Mouse (Mus musculus) midbrain, embryonic 12.5 days (tissue): ENCODE measurements around the gene Macrod2. TPM values are rescaled to one million over a fixed set of nuclear protein-coding genes. Genes with fewer than 3 reads are reported as not detected.

Source experiments
- ATAC-seq: fragments of 200-750 bp; cut with Nextera tagmentation; 2 replicates; pipeline ENCODE4 v1.8.0; 2017; ENCODE audit warnings: low read depth, moderate TSS enrichment, moderate library complexity; ENCODE audit not compliant: low FRiP score
- H3K27ac ChIP-seq: fragments of 300-500 bp; sonication (generic); replicated peaks from 2 replicates; pipeline ENCODE4 v1.5.1; 2016; ENCODE audit warnings: mild to moderate bottlenecking
- H3K27me3 ChIP-seq: fragments of 300-500 bp; sonication (generic); 2 replicates; pipeline ENCODE4 v1.6.1; 2016; ENCODE audit warnings: mild to moderate bottlenecking
- H3K36me3 ChIP-seq: fragments of 300-500 bp; sonication (generic); 2 replicates; pipeline ENCODE4 v1.6.1; 2016
- H3K4me1 ChIP-seq: fragments of 300-500 bp; sonication (generic); 2 replicates; pipeline ENCODE4 v1.6.1; 2016
- H3K4me2 ChIP-seq: fragments of 300-500 bp; sonication (generic); replicated peaks from 2 replicates; pipeline ENCODE4 v1.6.1; 2016; ENCODE audit warnings: mild to moderate bottlenecking, moderate library complexity
- H3K4me3 ChIP-seq: fragments of 300-500 bp; sonication (generic); 2 replicates; pipeline ENCODE4 v1.5.1; 2016; ENCODE audit warnings: mild to moderate bottlenecking
- H3K9ac ChIP-seq: fragments of 300-500 bp; sonication (generic); replicated peaks from 2 replicates; pipeline ENCODE4 v1.6.1; 2016; ENCODE audit warnings: mild to moderate bottlenecking, moderate library complexity
- H3K9me3 ChIP-seq: fragments of 300-500 bp; sonication (generic); 2 replicates; pipeline ENCODE4 v1.6.1; 2016; ENCODE audit warnings: mild to moderate bottlenecking
- WGBS: fragments of 180-500 bp; shearing (Covaris S2); methylation state at CpG from one replicate; pipeline ENCODE4 v1.1.7; 2016; 5-methylcytosine and 5-hydroxymethylcytosine counted together
- polyA plus RNA-seq: library from polyadenylated mRNA; unstranded; fragments of >200 nt; fragmentation: Nextera tagmentation; extraction: Ambion mirVana; gene quantifications from 2 replicates; pipeline ENCODE4 v1.2.1, GENCODE M21; 2016

Macrod2 gene
- polyA plus RNA-seq, 1 experiment from 2014 or later = 52.4 TPM

DNA sequence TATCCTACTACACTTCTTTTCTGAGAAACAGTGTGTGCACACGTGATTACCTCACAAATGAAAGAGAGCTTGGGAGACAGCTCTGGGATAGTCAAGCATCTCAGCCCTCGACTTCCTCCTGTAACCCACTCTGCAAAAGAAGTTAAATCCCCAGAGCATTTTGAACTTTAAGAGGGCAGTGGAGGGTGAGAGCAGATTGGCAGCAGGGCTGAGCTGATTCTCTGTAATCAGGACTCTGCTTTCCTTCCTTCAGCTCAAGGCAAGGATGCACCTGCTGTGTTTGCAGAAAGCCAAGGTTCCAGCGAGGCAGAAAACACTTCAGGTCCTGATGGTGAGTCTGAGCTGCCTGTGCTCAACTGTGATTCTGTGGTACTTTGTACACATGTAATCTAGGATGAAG lies 1978.9 kb downstream of the Macrod2 start:
- Histone ChIP-seq H3K9me3 (no peaks in the 10 kb centered on the region), H3K36me3 (no peaks in the 10 kb centered on the region), H3K4me1 (peaks cover 4% of the 10 kb centered on the region; the same call in 1 of the 2 replicates), H3K27ac (peak overlapping the region; percentile 52; the same call in 1 of the 2 replicates), H3K4me3 (no peak overlapping the region), H3K27me3 (no peaks in the 10 kb centered on the region), H3K4me2 (no peak overlapping the region), H3K9ac (no peak overlapping the region)
- ATAC-seq = peak; percentile 34; the same call in 1 of the 2 replicates
- 11% methylated on average over 3 of the region's 3 CpGs for WGBS

DNA sequence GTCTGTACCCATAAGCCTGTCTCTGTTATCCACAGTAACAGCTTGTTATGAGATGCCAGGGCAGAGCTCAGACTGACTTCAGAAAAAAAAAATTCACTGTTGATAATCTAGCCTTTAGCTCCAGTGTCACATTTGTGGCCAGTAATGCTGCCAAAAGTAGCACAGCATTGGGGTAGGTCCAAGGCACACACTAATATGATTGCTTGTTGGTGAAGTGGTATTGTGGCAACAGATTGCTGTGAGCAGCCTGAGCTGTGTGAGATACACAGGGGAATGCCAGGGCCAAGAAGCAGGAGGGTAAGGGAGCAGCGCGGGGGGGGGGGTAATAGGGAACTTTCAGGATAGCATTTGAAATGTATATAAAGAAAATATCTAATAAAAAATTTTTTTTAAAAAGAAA lies 1985.5 kb downstream of the Macrod2 start:
- Histone ChIP-seq H3K9me3 (no peaks in the 10 kb centered on the region), H3K9ac (no peak overlapping the region), H3K36me3 (no peaks in the 10 kb centered on the region), H3K27ac (no peak overlapping the region), H3K4me3 (no peak overlapping the region), H3K4me2 (no peak overlapping the region), H3K4me1 (0 out of 2 replicates have a peak, but pooled peaks cover 4% of the 10 kb centered on the region), H3K27me3 (no peaks in the 10 kb centered on the region)
- ATAC-seq = no peak
- WGBS = 89% methylated on average over 2 of the region's 2 CpGs

DNA sequence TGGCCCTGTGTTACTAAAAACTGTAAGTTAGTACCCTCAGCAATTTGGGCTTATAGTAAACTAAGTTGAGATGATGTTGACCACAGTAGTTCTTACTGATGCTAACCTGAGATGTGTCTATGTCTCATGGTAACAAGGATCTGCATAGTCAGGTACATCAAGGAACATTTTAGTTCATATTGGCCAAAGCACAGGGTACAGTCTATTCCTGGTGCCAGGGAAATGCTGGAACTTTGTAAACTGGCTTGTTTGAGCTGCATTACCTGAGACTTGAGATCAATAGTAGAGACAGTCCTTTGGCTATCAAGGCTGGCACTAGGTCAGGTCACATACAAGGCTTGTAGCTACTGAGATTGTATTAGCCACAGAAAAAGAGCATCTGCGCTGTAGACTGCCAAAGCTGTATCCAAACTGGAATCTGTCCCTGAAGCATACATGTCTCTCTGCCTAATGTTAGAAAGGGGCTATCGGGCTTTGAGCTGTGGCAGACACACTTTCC lies 1986.0 kb downstream of the Macrod2 start:
- Histone ChIP-seq H3K27ac (no peak overlapping the region), H3K4me2 (no peak overlapping the region), H3K9me3 (no peaks in the 10 kb centered on the region), H3K36me3 (no peaks in the 10 kb centered on the region), H3K27me3 (no peaks in the 10 kb centered on the region), H3K9ac (no peak overlapping the region), H3K4me3 (no peak overlapping the region), H3K4me1 (0 out of 2 replicates have a peak, but pooled peaks cover 4% of the 10 kb centered on the region)
- 89% methylated on average over 2 of the region's 2 CpGs for WGBS
- no peak for ATAC-seq

DNA sequence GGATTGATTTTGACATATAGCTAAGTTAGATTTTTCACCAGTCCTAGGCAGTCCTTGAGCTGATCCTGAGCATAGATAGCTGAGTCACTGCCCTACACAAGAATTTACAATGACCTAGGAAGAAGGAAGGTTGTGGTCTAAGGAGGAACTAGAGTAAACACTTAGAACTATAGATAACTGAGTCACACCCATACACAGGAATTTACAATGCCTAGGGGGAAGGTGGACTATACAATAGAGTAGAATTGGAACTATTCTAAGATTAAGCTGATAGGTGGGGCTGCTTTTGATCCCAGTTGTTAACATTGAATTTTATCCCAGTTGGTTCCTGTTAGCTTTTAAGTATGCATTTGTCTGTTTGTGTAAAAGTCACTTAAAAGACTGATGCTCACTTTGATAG lies 1998.4 kb downstream of the Macrod2 start:
- no peak overlapping the region for H3K9ac ChIP-seq
- H3K4me2 ChIP-seq = no peak overlapping the region
- no peak for ATAC-seq
- no peaks in the 10 kb centered on the region; the same call in 1 of the 2 replicates for H3K4me1 ChIP-seq
- no peaks in the 10 kb centered on the region for H3K9me3 ChIP-seq
- no peaks in the 10 kb centered on the region for H3K27me3 ChIP-seq
- no peaks in the 10 kb centered on the region for H3K36me3 ChIP-seq
- no peak overlapping the region for H3K4me3 ChIP-seq
- H3K27ac ChIP-seq = no peak overlapping the region

DNA sequence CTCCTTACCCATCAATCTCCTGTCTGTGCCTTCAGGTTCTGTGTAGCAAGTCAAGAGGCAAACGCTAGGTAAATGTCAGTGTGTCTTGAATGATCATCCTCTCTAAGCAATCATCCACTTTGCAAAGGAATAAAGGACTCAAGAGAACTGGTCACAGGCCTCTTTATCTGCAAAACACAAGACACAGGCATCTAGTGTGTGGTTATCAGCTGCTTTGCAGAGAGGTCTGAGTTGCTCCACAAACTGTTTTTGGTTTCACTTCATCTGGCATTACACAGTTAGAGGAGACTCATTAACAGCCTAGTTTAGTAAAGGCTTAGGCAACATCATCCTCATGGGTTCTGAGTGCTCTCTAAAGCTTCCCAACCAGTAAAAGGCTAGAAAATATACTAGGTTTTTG lies 2004.4 kb downstream of the Macrod2 start:
- no peak for ATAC-seq
- 67% methylated on average over 1 of the region's 1 CpGs for WGBS
- H3K4me1 ChIP-seq = 0 out of 2 replicates have a peak, but pooled peaks cover 3% of the 10 kb centered on the region

DNA sequence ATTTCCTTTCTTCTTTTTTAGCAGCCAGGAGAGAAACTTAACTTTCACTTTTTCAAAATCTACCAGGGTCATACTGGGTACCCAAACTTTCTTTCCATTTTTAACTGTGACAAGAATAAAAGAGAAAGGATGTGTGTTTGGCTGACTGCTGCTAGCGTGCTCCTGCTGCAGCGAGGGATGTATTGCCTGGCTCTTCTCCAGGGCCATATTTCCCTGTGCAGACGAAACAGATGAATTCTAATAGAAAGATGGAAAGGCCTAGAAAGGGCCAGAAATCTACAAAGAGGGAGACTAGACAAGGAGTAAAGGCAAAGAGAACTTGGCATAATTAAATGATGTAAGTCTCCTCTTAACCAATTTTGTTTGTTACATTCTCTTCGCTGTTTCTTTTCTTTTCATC lies 2005.7 kb downstream of the Macrod2 start:
- 87% methylated on average over 4 of the region's 4 CpGs for WGBS
- no peak overlapping the region for H3K4me3 ChIP-seq

More for the DNA sequence above, 2004.4 kb downstream of the Macrod2 start:
- Histone ChIP-seq H3K9me3 (no peaks in the 10 kb centered on the region), H3K36me3 (no peaks in the 10 kb centered on the region), H3K27ac (no peak overlapping the region), H3K27me3 (peaks cover 3% of the 10 kb centered on the region; the same call in 1 of the 2 replicates), H3K9ac (no peak overlapping the region), H3K4me3 (no peak overlapping the region), H3K4me2 (no peak overlapping the region)

DNA sequence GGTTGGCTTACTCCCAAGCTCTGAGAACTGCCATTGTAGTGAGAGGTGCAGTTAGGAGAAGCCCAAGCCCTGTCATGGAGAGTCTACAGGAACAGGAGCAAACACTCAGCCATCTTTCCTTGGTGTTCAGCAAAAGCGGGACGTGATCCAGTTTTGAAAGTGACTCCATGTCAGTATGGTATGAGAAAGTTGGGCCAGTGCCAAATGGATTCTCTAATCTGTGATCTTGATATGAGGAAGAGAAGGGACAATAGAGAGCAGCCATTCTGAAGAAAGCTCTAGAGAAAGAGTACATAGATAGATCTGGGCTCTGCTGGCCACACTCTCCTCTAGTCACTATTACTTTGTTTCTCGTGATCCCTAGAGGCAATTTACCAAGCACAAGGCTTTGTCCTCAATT lies 2006.2 kb downstream of the Macrod2 start:
- H3K4me2 ChIP-seq = no peak overlapping the region
- H3K27me3 ChIP-seq = peaks cover 4% of the 10 kb centered on the region; the same call in 1 of the 2 replicates
- no peaks in the 10 kb centered on the region for H3K9me3 ChIP-seq
- 0 out of 2 replicates have a peak, but pooled peaks cover 3% of the 10 kb centered on the region for H3K4me1 ChIP-seq
- no peak overlapping the region for H3K9ac ChIP-seq
- ATAC-seq = no peak
- H3K36me3 ChIP-seq = no peaks in the 10 kb centered on the region
- 87% methylated on average over 3 of the region's 3 CpGs for WGBS
- no peak overlapping the region for H3K4me3 ChIP-seq
- no peak overlapping the region for H3K27ac ChIP-seq

More for the DNA sequence above, 2005.7 kb downstream of the Macrod2 start:
- Histone ChIP-seq H3K27ac (no peak overlapping the region), H3K9me3 (no peaks in the 10 kb centered on the region), H3K27me3 (peaks cover 4% of the 10 kb centered on the region; the same call in 1 of the 2 replicates), H3K9ac (no peak overlapping the region), H3K4me1 (0 out of 2 replicates have a peak, but pooled peaks cover 3% of the 10 kb centered on the region), H3K36me3 (no peaks in the 10 kb centered on the region), H3K4me2 (no peak overlapping the region)
- ATAC-seq = no peak

DNA sequence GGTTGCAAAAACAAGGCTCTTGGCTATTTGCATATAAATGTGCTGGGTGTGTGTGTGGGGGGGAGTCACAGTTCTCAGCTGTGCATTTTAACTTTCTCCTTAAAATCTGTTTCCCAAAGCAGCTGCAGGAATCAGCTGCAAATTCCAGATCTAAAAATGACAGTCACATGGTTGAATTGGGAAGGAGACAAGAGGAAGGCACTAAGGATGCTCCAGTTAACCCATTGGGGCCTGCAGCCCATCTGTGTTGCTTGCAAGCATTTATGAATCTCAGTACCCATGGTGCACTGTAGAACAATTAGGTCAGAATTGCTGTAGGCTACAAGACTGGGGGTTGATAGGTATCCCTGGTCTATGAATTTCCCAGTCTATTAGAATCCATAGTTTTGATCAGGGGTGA lies 2008.3 kb downstream of the Macrod2 start:
- H3K27me3 ChIP-seq = peaks cover 4% of the 10 kb centered on the region; the same call in 1 of the 2 replicates
- H3K36me3 ChIP-seq = no peaks in the 10 kb centered on the region
- no peak overlapping the region for H3K4me2 ChIP-seq
- H3K27ac ChIP-seq = no peak overlapping the region
- no peak overlapping the region for H3K9ac ChIP-seq
- H3K4me3 ChIP-seq = no peak overlapping the region
- no peaks in the 10 kb centered on the region for H3K9me3 ChIP-seq
- H3K4me1 ChIP-seq = 0 out of 2 replicates have a peak, but pooled peaks cover 3% of the 10 kb centered on the region
- ATAC-seq = no peak

DNA sequence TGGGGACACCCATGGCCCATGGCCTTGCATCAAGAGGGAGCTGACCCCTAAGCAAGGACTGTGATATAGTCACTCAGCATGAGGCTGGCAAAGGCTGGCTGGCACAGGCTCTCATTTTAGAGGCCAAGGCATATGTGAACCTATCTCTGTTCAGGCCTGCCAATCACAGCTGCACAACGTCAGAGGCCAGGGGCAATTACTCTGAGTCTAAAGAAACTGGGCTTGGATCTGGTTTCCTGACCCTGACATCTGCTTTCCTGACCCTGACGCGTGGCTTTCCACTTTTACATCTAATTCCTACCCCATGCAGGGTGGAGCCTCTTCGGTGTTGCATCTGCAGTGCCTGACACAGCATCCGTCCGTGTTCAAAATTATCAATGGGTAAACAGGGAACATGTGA lies 2009.2 kb downstream of the Macrod2 start:
- H3K27me3 ChIP-seq = peaks cover 4% of the 10 kb centered on the region; the same call in 1 of the 2 replicates
- ATAC-seq = no peak
- no peaks in the 10 kb centered on the region for H3K9me3 ChIP-seq
- H3K4me2 ChIP-seq = no peak overlapping the region
- 0 out of 2 replicates have a peak, but pooled peaks cover 3% of the 10 kb centered on the region for H3K4me1 ChIP-seq
- H3K4me3 ChIP-seq = no peak overlapping the region
- 56% methylated on average over 6 of the region's 6 CpGs for WGBS
- no peak overlapping the region for H3K9ac ChIP-seq
- no peaks in the 10 kb centered on the region for H3K36me3 ChIP-seq
- no peak overlapping the region for H3K27ac ChIP-seq

DNA sequence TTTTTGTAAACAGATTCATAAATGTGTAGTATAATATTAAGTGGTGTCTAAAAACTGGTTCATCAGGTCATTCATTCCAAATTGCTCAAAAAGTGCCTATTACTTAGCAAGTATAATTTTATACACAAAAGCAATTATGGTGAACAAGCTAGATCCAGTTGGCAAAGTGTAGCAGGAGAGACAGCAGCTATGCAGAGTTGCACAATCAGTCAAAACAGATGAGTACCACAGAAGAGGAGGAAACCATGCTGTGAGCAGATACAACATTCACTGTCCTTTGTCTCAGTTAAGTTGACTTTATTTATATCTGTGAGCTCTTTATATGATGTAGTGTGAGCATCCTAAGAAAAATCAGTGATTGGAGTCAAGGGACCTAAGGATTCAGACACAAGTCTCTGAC lies 2012.2 kb downstream of the Macrod2 start:
- Histone ChIP-seq H3K36me3 (no peaks in the 10 kb centered on the region), H3K4me1 (0 out of 2 replicates have a peak, but pooled peaks cover 3% of the 10 kb centered on the region), H3K27me3 (peaks cover 4% of the 10 kb centered on the region; the same call in 1 of the 2 replicates), H3K4me3 (no peak overlapping the region), H3K9me3 (no peaks in the 10 kb centered on the region), H3K4me2 (no peak overlapping the region), H3K9ac (no peak overlapping the region), H3K27ac (no peak overlapping the region)
- ATAC-seq = no peak

DNA sequence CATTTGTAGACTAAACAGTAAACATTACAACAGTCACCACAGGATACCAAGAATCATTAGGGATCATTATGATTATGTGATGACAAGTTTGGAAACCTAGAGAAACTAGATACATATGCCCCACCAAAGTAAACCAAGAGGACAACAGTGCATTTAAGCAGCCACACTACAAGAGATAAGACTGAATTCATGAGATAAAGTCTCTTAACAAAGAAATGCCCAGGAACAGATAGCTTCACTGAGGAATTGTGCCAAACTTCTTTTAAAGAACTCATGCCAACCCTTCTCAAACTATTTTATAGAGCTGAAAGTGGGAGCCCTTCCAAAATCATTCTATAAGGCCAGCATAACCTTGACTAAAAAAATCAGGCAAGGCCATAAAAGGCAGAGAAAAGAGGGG lies 2015.0 kb downstream of the Macrod2 start:
- Histone ChIP-seq H3K9ac (no peak overlapping the region), H3K9me3 (no peaks in the 10 kb centered on the region), H3K4me1 (no peaks in the 10 kb centered on the region), H3K27me3 (no peaks in the 10 kb centered on the region), H3K4me3 (no peak overlapping the region), H3K36me3 (no peaks in the 10 kb centered on the region), H3K27ac (no peak overlapping the region), H3K4me2 (no peak overlapping the region)
- ATAC-seq = no peak

DNA sequence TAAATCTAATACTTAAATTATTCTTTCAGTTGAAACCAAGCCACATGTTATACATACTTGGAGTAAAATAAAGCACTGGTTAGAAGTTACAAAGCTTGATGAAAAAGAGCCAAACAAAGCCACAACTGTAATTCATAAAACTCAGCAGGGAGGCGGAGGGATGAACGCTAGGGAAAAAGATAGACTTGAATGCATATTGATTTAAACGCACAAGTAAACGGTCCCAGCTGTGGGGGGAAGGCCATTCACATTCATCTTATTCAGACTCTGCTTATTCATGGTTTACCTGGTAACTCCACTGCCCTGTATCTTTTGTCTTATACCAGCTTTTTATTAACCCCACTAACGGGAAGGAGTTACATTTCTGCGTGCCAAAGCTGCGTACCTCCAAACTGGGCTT lies 2038.0 kb downstream of the Macrod2 start:
- Histone ChIP-seq H3K27ac (no peak overlapping the region), H3K27me3 (0 out of 2 replicates have a peak, but pooled peaks cover 5% of the 10 kb centered on the region), H3K4me1 (peaks cover 4% of the 10 kb centered on the region), H3K4me2 (no peak overlapping the region), H3K4me3 (no peak overlapping the region), H3K36me3 (no peaks in the 10 kb centered on the region), H3K9me3 (no peaks in the 10 kb centered on the region), H3K9ac (no peak overlapping the region)
- ATAC-seq = no peak
- 58% methylated on average over 7 of the region's 7 CpGs for WGBS

DNA sequence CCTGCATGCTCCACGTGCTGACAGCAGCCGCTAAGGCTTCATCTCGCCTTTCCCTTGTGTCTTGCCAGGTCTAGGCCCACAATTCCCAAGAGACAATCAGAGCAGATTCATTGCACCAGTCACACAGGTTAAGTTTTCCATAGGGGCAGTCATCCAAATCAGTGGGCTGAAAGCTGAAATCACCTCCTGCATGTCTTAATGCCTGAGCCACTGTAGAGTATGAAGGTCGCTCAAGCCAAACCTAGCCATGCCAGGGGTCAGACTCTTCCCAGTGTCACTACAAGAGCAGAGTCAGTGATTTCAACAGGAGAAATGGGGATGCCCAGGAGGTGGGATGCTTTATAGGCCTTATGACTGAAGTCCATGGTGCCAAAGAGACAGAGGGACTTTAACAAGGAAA lies 2039.6 kb downstream of the Macrod2 start:
- Histone ChIP-seq H3K4me3 (no peak overlapping the region), H3K4me2 (no peak overlapping the region), H3K4me1 (peaks cover 7% of the 10 kb centered on the region), H3K9me3 (no peaks in the 10 kb centered on the region), H3K36me3 (no peaks in the 10 kb centered on the region), H3K27me3 (0 out of 2 replicates have a peak, but pooled peaks cover 5% of the 10 kb centered on the region), H3K27ac (no peak overlapping the region), H3K9ac (no peak overlapping the region)
- 91% methylated on average over 4 of the region's 4 CpGs for WGBS
- no peak for ATAC-seq
